Mouse (Mus musculus): ENCODE measurements around the gene Tyw1. TPM values are rescaled to one million over a fixed set of nuclear protein-coding genes. Genes with fewer than 3 reads are reported as not detected.

The Tyw1 gene
- polyA plus RNA-seq, 1 experiment from 2014 or later: 10.9 TPM

DNA sequence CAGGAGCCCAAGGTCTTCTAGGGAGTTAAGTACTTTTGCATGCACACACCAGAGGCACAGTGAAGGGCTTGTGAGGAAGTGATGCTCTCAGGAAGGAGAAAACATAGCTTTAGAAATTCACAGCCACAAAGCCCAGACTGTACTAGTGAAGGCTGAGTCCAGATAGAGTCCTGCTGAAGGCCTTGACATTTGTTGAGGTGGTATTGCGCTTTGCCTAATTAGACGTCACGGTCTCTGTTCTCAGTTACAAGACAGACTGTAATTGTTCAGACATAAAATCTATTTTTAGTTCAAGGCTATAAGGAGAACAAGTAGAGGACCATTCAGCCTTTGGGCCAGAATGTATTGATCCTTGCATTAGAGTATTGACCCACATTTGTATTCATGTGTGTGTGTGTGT lies 58.1 kb downstream of the Tyw1 start:
- H3K4me1 ChIP-seq (ENCODE audit: insufficient read depth): no peaks in the 10 kb centered on the region
- DNase-seq (no peak), ATAC-seq (no peak)
- H3K4me2 ChIP-seq (ENCODE audit: low read depth, low read length): no peak overlapping the region
- 86% methylated on average over 3 of the region's 3 CpGs for WGBS (ENCODE audit: insufficient replicate concordance)
- H3K9me3 ChIP-seq (ENCODE audit: low read length): no peaks in the 10 kb centered on the region
- H3K36me3 ChIP-seq (replicated peaks; ENCODE audit: insufficient read depth, low read length): 0 out of 2 replicates have a peak, but pooled peaks cover 3% of the 10 kb centered on the region
- no peaks in the 10 kb centered on the region for H3K27me3 ChIP-seq (ENCODE audit: insufficient read depth, low read length)
- H3K4me3 ChIP-seq (ENCODE audit: low read depth, low read length): no peak overlapping the region
- TF ChIP-seq EP300 (IDR thresholded peaks at IDR 0.05; ENCODE audit: low read depth) (no peak), CTCF (IDR thresholded peaks at IDR 0.05; ENCODE audit: low read depth) (no peak)
- H3K9ac ChIP-seq (replicated peaks): no peak overlapping the region
- no peak overlapping the region for H3K27ac ChIP-seq (ENCODE audit: low read depth)

DNA sequence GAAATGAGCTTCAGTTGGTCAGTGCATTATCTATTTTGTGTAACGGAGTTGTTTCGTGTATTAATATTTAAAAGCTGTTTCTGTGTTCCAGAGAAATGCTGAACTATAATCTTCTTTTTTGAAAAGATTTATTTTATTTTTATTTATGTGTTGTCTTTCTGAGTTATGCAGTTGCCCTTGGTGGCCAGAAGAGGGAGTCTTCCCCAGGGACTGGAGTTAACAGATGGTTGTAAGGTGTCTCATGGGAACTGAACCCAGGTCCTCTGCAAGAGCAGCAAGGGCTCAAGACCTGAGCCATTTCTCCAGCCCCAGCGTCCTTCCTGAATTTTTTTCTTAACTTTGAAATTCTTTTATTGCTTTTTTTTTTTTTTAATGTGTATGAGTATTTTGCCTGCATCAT lies 59.5 kb downstream of the Tyw1 start:
- 81% methylated on average over 3 of the region's 3 CpGs for WGBS (ENCODE audit: insufficient replicate concordance)

DNA sequence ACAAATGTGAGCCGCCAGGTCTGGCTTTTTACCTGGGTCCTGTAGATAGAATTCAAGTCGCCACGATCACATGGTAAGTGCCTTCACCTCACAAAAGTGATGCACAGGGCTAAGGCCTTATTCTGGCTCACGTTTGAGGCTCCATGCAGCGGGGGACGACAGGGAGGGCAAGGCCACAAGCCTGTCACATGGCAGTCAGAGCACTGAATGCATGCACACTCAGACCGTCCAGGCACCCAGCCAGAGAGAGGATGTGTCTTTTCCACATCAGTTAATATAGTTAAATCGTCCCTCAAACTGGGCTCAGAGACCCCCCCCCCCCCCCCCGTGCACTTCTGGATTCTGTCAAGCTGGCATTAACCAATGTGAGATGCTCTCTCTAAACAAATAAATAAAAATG lies 60.9 kb downstream of the Tyw1 start:
- no peak for TF ChIP-seq EP300 (IDR thresholded peaks at IDR 0.05; ENCODE audit: low read depth)
- TF ChIP-seq CTCF (IDR thresholded peaks at IDR 0.05; ENCODE audit: low read depth): no peak
- Histone ChIP-seq H3K4me3 (ENCODE audit: low read depth, low read length) (no peak overlapping the region), H3K9ac (replicated peaks) (no peak overlapping the region), H3K9me3 (ENCODE audit: low read length) (no peaks in the 10 kb centered on the region), H3K36me3 (replicated peaks; ENCODE audit: insufficient read depth, low read length) (no peaks in the 10 kb centered on the region), H3K4me1 (ENCODE audit: insufficient read depth) (no peaks in the 10 kb centered on the region), H3K27ac (ENCODE audit: low read depth) (no peak overlapping the region), H3K27me3 (ENCODE audit: insufficient read depth, low read length) (no peaks in the 10 kb centered on the region), H3K4me2 (ENCODE audit: low read depth, low read length) (no peak overlapping the region)
- 90% methylated on average over 9 of the region's 9 CpGs for WGBS (ENCODE audit: insufficient replicate concordance)
- ATAC-seq (no peak), DNase-seq (no peak)

More for the DNA sequence above, 59.5 kb downstream of the Tyw1 start:
- DNase-seq (no peak), ATAC-seq (no peak)
- H3K27ac ChIP-seq (ENCODE audit: low read depth): no peak overlapping the region
- H3K36me3 ChIP-seq (replicated peaks; ENCODE audit: insufficient read depth, low read length): 0 out of 2 replicates have a peak, but pooled peaks cover 3% of the 10 kb centered on the region
- no peak overlapping the region for H3K4me2 ChIP-seq (ENCODE audit: low read depth, low read length)
- no peaks in the 10 kb centered on the region for H3K27me3 ChIP-seq (ENCODE audit: insufficient read depth, low read length)
- TF ChIP-seq CTCF (IDR thresholded peaks at IDR 0.05; ENCODE audit: low read depth): peak; percentile 27; the same call in 1 of the 2 replicates
- TF ChIP-seq EP300 (IDR thresholded peaks at IDR 0.05; ENCODE audit: low read depth): no peak
- no peak overlapping the region for H3K9ac ChIP-seq (replicated peaks)
- no peak overlapping the region for H3K4me3 ChIP-seq (ENCODE audit: low read depth, low read length)
- H3K9me3 ChIP-seq (ENCODE audit: low read length): no peaks in the 10 kb centered on the region
- H3K4me1 ChIP-seq (ENCODE audit: insufficient read depth): no peaks in the 10 kb centered on the region

DNA sequence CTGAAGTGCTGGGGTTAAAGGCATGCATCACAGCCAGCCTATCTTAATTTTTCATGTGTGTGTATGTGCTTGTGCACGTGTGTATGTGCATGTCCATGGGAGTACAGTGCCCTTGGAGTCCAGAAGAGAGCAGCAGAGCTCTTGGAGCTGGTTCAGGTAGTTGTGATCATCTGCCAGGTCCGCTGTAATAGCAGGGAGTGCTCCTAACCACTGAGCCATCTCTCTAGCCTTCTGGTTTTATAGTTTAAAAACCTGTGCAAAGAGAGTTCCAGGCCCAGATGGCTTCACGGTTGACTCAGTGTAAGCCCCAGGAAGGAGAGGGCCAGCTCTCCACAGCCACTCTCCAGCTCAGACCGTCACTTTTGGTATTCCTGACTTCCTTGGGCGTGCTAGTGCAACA lies 64.4 kb downstream of the Tyw1 start:
- no peak for DNase-seq
- Histone ChIP-seq H3K36me3 (replicated peaks; ENCODE audit: insufficient read depth, low read length) (no peaks in the 10 kb centered on the region; the same call in 1 of the 2 replicates), H3K9ac (replicated peaks) (no peak overlapping the region), H3K27me3 (ENCODE audit: insufficient read depth, low read length) (no peaks in the 10 kb centered on the region), H3K4me1 (ENCODE audit: insufficient read depth) (no peaks in the 10 kb centered on the region), H3K9me3 (ENCODE audit: low read length) (peaks cover 4% of the 10 kb centered on the region; the same call in 1 of the 2 replicates), H3K4me3 (ENCODE audit: low read depth, low read length) (no peak overlapping the region), H3K27ac (ENCODE audit: low read depth) (no peak overlapping the region), H3K4me2 (ENCODE audit: low read depth, low read length) (no peak overlapping the region)
- 87% methylated on average over 5 of the region's 5 CpGs for WGBS (ENCODE audit: insufficient replicate concordance)
- TF ChIP-seq CTCF (IDR thresholded peaks at IDR 0.05; ENCODE audit: low read depth) (no peak), EP300 (IDR thresholded peaks at IDR 0.05; ENCODE audit: low read depth) (no peak)
- ATAC-seq: no peak

DNA sequence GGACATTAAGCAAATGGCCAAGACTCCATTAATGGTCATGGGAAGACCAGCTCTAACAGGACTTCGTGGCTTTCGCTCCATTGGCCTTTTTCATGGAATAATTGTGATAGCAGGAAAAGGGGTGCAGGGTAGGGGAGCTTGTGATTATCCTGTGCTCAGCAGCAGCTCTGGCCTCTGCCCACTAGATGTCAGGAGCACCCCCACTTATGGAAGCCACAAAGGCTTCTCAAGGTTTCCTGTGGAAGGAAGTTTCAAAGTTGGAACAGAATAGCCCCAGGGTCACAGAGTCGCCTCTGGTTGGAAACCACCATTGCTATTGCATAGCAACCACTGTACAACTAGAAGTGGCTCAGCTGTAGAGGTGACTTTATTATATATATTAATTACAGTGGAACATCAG lies 65.1 kb downstream of the Tyw1 start:
- H3K4me2 ChIP-seq (ENCODE audit: low read depth, low read length): no peak overlapping the region
- WGBS (ENCODE audit: insufficient replicate concordance): 61% methylated on average over 3 of the region's 3 CpGs
- H3K4me1 ChIP-seq (ENCODE audit: insufficient read depth): no peaks in the 10 kb centered on the region
- H3K9me3 ChIP-seq (ENCODE audit: low read length): peaks cover 4% of the 10 kb centered on the region; the same call in 1 of the 2 replicates
- H3K9ac ChIP-seq (replicated peaks): no peak overlapping the region
- peaks cover 2% of the 10 kb centered on the region; the same call in 1 of the 2 replicates for H3K36me3 ChIP-seq (replicated peaks; ENCODE audit: insufficient read depth, low read length)
- TF ChIP-seq CTCF (IDR thresholded peaks at IDR 0.05; ENCODE audit: low read depth): peak; percentile 44
- TF ChIP-seq EP300 (IDR thresholded peaks at IDR 0.05; ENCODE audit: low read depth): no peak
- no peak overlapping the region for H3K27ac ChIP-seq (ENCODE audit: low read depth)
- no peak overlapping the region for H3K4me3 ChIP-seq (ENCODE audit: low read depth, low read length)
- ATAC-seq (no peak), DNase-seq (no peak)
- no peaks in the 10 kb centered on the region for H3K27me3 ChIP-seq (ENCODE audit: insufficient read depth, low read length)

DNA sequence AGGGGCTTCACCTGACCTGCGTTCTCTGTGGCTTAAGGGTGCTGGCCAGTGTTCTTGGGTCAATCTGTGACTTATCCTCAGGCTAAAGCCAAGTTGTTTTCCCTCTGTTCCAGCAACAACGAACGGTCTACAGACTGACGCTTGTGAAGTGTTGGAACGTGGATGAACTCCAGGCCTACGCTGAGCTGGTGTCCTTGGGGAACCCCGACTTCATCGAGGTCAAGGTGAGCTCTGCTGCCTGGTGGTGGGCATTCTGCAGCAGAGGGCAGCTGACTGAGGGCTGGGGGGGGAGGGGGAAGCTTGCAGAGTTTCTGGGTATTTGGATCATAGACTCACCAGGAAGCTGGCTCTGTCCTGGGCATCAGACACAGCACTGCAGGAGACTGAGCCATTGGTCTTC lies 70.1 kb downstream of the Tyw1 start:
- Histone ChIP-seq H3K4me2 (ENCODE audit: low read depth, low read length) (no peak overlapping the region), H3K4me3 (ENCODE audit: low read depth, low read length) (no peak overlapping the region), H3K9me3 (ENCODE audit: low read length) (peaks cover 4% of the 10 kb centered on the region; the same call in 1 of the 2 replicates), H3K27ac (ENCODE audit: low read depth) (no peak overlapping the region), H3K36me3 (replicated peaks; ENCODE audit: insufficient read depth, low read length) (peaks cover 16% of the 10 kb centered on the region; the same call in 1 of the 2 replicates), H3K4me1 (ENCODE audit: insufficient read depth) (no peaks in the 10 kb centered on the region), H3K9ac (replicated peaks) (no peak overlapping the region), H3K27me3 (ENCODE audit: insufficient read depth, low read length) (no peaks in the 10 kb centered on the region)
- no peak for DNase-seq
- ATAC-seq: no peak
- TF ChIP-seq EP300 (IDR thresholded peaks at IDR 0.05; ENCODE audit: low read depth) (no peak), CTCF (IDR thresholded peaks at IDR 0.05; ENCODE audit: low read depth) (no peak)
- 92% methylated on average over 8 of the region's 8 CpGs for WGBS (ENCODE audit: insufficient replicate concordance)

All from liver, postnatal 0 days (tissue).